Mouse (Mus musculus): ENCODE data around the gene Bhmt.

GRCm38 (mm10) chr13:93569676-93570075 is 68.1 kb downstream of the Bhmt start:
- no peak for TF ChIP-seq CTCF (IDR thresholded peaks at IDR 0.05; ENCODE audit: insufficient read depth, low read length)
- no peak for TF ChIP-seq POLR2A (IDR thresholded peaks at IDR 0.05; ENCODE audit: borderline replicate concordance, extremely low read depth, low read depth, low read length)
